Mouse (Mus musculus): Measurements from ENCODE around the gene Myog. TPM values are rescaled to one million over a fixed set of nuclear protein-coding genes. Genes with fewer than 3 reads are reported as not detected.

Gene Myog
- polyA plus RNA-seq, 1 experiment: 0.43 TPM

- Histone ChIP-seq H3K27me3 (ENCODE audit: control insufficient read depth, insufficient read depth, low read length) (peaks cover 7% of the 10 kb centered on the region; the same call in 1 of the 2 replicates), H3K27ac (ENCODE audit: control insufficient read depth, insufficient read depth, low read length) (peak overlapping the region; percentile 60; the same call in 1 of the 2 replicates), H3K4me3 (ENCODE audit: control insufficient read depth, insufficient read depth, low read length) (no peak overlapping the region), H3K36me3 (ENCODE audit: control insufficient read depth, insufficient read depth, low read length) (no peaks in the 10 kb centered on the region), H3K4me1 (replicated peaks; ENCODE audit: control insufficient read depth, insufficient read depth, low read length) (peaks cover 14% of the 10 kb centered on the region)
- no peak for DNase-seq
- TF ChIP-seq CTCF (IDR thresholded peaks at IDR 0.05; ENCODE audit: borderline replicate concordance, control insufficient read depth, extremely low read depth, insufficient read depth, low read length, poor library complexity) (no peak), POLR2A (IDR thresholded peaks at IDR 0.05; ENCODE audit: control insufficient read depth, extremely low read depth, insufficient read depth, low read length, poor library complexity) (no peak)
- 31% methylated on average over 8 of the region's 8 CpGs for WGBS
Observed at GRCm38 (mm10) chr1:134302568-134303238, 12.9 kb downstream of the Myog start.

GRCm38 (mm10) chr1:134304940-134305339, 15.2 kb downstream of the Myog start:
- no peak for DNase-seq
- no peak overlapping the region for H3K4me3 ChIP-seq (ENCODE audit: control insufficient read depth, insufficient read depth, low read length)
- peaks cover 11% of the 10 kb centered on the region for H3K4me1 ChIP-seq (replicated peaks; ENCODE audit: control insufficient read depth, insufficient read depth, low read length)
- no peaks in the 10 kb centered on the region for H3K36me3 ChIP-seq (ENCODE audit: control insufficient read depth, insufficient read depth, low read length)
- no peak overlapping the region for H3K27ac ChIP-seq (ENCODE audit: control insufficient read depth, insufficient read depth, low read length)
- no peaks in the 10 kb centered on the region; the same call in 1 of the 2 replicates for H3K27me3 ChIP-seq (ENCODE audit: control insufficient read depth, insufficient read depth, low read length)
- TF ChIP-seq CTCF (IDR thresholded peaks at IDR 0.05; ENCODE audit: borderline replicate concordance, control insufficient read depth, extremely low read depth, insufficient read depth, low read length, poor library complexity) (no peak), POLR2A (IDR thresholded peaks at IDR 0.05; ENCODE audit: control insufficient read depth, extremely low read depth, insufficient read depth, low read length, poor library complexity) (no peak)
- WGBS: 95% methylated on average over 9 of the region's 9 CpGs

- TF ChIP-seq POLR2A (IDR thresholded peaks at IDR 0.05; ENCODE audit: control insufficient read depth, extremely low read depth, insufficient read depth, low read length, poor library complexity) (no peak), CTCF (IDR thresholded peaks at IDR 0.05; ENCODE audit: borderline replicate concordance, control insufficient read depth, extremely low read depth, insufficient read depth, low read length, poor library complexity) (no peak)
- WGBS: 38% methylated on average over 10 of the region's 10 CpGs
- no peak overlapping the region for H3K27ac ChIP-seq (ENCODE audit: control insufficient read depth, insufficient read depth, low read length)
Observed at GRCm38 (mm10) chr1:134307409-134307808, 17.6 kb downstream of the Myog start.

GRCm38 (mm10) chr1:134310291-134310690, 20.5 kb downstream of the Myog start:
- TF ChIP-seq CTCF (IDR thresholded peaks at IDR 0.05; ENCODE audit: borderline replicate concordance, control insufficient read depth, extremely low read depth, insufficient read depth, low read length, poor library complexity): no peak
- no peak for TF ChIP-seq POLR2A (IDR thresholded peaks at IDR 0.05; ENCODE audit: control insufficient read depth, extremely low read depth, insufficient read depth, low read length, poor library complexity)
- no peaks in the 10 kb centered on the region for H3K36me3 ChIP-seq (ENCODE audit: control insufficient read depth, insufficient read depth, low read length)
- peaks cover 3% of the 10 kb centered on the region for H3K4me1 ChIP-seq (replicated peaks; ENCODE audit: control insufficient read depth, insufficient read depth, low read length)
- H3K27me3 ChIP-seq (ENCODE audit: control insufficient read depth, insufficient read depth, low read length): no peaks in the 10 kb centered on the region
- DNase-seq: no peak
- no peak overlapping the region for H3K27ac ChIP-seq (ENCODE audit: control insufficient read depth, insufficient read depth, low read length)
- 96% methylated on average over 2 of the region's 2 CpGs for WGBS
- no peak overlapping the region for H3K4me3 ChIP-seq (ENCODE audit: control insufficient read depth, insufficient read depth, low read length)

More at GRCm38 (mm10) chr1:134307409-134307808, 17.6 kb downstream of the Myog start:
- Histone ChIP-seq H3K36me3 (ENCODE audit: control insufficient read depth, insufficient read depth, low read length) (no peaks in the 10 kb centered on the region), H3K4me3 (ENCODE audit: control insufficient read depth, insufficient read depth, low read length) (no peak overlapping the region), H3K4me1 (replicated peaks; ENCODE audit: control insufficient read depth, insufficient read depth, low read length) (peaks cover 9% of the 10 kb centered on the region), H3K27me3 (ENCODE audit: control insufficient read depth, insufficient read depth, low read length) (no peaks in the 10 kb centered on the region)
- DNase-seq: no peak

GRCm38 (mm10) chr1:134310729-134311128, 20.9 kb downstream of the Myog start:
- no peak for TF ChIP-seq CTCF (IDR thresholded peaks at IDR 0.05; ENCODE audit: borderline replicate concordance, control insufficient read depth, extremely low read depth, insufficient read depth, low read length, poor library complexity)
- no peak for DNase-seq
- no peaks in the 10 kb centered on the region for H3K36me3 ChIP-seq (ENCODE audit: control insufficient read depth, insufficient read depth, low read length)
- H3K4me3 ChIP-seq (ENCODE audit: control insufficient read depth, insufficient read depth, low read length): no peak overlapping the region
- WGBS: 99% methylated on average over 3 of the region's 3 CpGs
- H3K27me3 ChIP-seq (ENCODE audit: control insufficient read depth, insufficient read depth, low read length): no peaks in the 10 kb centered on the region
- peaks cover 3% of the 10 kb centered on the region for H3K4me1 ChIP-seq (replicated peaks; ENCODE audit: control insufficient read depth, insufficient read depth, low read length)
- H3K27ac ChIP-seq (ENCODE audit: control insufficient read depth, insufficient read depth, low read length): no peak overlapping the region

- no peaks in the 10 kb centered on the region for H3K36me3 ChIP-seq (ENCODE audit: control insufficient read depth, insufficient read depth, low read length)
- DNase-seq: no peak
- 92% methylated on average over 7 of the region's 7 CpGs for WGBS
- no peak overlapping the region for H3K27ac ChIP-seq (ENCODE audit: control insufficient read depth, insufficient read depth, low read length)
- TF ChIP-seq POLR2A (IDR thresholded peaks at IDR 0.05; ENCODE audit: control insufficient read depth, extremely low read depth, insufficient read depth, low read length, poor library complexity) (no peak), CTCF (IDR thresholded peaks at IDR 0.05; ENCODE audit: borderline replicate concordance, control insufficient read depth, extremely low read depth, insufficient read depth, low read length, poor library complexity) (no peak)
- H3K27me3 ChIP-seq (ENCODE audit: control insufficient read depth, insufficient read depth, low read length): no peaks in the 10 kb centered on the region
- peaks cover 3% of the 10 kb centered on the region for H3K4me1 ChIP-seq (replicated peaks; ENCODE audit: control insufficient read depth, insufficient read depth, low read length)
- no peak overlapping the region for H3K4me3 ChIP-seq (ENCODE audit: control insufficient read depth, insufficient read depth, low read length)
Observed at GRCm38 (mm10) chr1:134311760-134312159, 22.0 kb downstream of the Myog start.

All from thymus, adult 2 months (tissue).